Mouse (Mus musculus): ENCODE data around the gene Fgfr2.

The Fgfr2 gene

DNA sequence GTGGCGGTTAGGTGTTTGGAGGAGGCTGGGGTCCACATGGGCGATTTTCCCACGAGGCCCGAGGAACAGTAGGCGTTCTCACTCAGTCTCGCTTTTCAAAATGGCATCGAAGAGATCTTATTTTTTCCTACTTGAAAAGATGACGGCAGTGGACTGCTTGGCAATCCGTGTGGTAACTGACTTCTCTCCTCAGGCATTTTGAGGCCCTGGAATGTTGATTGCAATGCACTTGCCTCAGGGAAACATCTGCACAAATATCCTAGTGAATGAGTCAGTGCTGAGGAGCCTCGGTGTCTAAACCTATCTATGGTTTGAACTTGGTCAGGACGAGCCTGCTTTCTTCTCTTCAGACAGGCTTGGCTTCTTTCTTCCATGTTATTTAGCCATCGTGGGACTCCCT lies 2176.8 kb downstream of the Fgfr2 start:
- DNase-seq = no peak

DNA sequence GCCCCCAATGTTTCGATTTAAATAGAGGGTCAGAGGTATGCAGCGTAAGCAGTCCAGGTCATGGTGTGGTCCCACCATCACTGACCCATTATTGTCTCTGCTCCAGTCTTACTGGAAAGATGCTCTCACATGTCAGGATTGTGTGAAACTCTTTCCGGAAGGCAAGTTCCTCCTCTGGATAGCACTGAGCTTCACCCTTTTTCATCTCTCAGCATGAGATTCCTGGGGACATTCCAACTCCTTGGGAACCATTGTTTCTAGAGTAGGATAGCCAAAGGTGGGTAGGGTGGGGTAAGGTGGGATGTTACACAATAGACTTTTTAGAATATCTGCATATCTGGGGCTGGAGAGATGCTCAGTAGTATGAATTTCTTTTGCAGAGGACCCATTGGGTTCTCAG lies 2177.4 kb downstream of the Fgfr2 start:
- DNase-seq = no peak

DNA sequence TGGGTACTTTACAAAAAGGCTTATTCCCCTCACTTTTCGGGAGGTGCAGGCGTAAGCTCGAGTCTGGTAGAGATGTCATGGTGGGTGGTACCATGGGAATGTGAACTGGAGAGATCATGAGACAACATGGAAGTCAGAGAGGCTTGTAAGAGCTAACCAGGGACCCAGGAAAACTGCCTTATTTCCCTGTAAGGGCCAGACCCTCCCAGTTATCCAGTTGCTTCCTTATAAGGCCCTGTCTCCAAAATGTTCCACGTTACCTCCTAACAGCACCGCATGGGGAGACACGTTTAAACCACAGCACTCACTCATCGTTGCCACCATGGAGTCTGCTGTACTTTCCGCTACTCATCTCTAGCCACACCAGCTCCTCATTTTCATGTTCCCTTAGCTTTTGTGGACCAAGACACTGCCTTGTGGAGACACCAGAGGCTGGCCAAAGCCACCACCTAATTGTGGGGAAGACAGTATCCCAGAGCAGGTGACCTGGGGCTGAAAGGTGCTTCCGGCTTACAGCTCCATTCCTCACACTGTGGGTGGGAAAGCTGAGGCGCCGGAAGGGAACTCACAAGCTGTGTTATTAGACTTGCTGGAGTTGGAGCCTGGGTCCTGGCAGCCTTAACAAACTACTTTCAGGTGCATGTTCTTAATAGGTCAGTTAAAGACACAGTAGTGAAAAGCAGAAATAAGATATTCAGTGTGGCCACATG lies 2178.2 kb downstream of the Fgfr2 start:
- DNase-seq = no peak

DNA sequence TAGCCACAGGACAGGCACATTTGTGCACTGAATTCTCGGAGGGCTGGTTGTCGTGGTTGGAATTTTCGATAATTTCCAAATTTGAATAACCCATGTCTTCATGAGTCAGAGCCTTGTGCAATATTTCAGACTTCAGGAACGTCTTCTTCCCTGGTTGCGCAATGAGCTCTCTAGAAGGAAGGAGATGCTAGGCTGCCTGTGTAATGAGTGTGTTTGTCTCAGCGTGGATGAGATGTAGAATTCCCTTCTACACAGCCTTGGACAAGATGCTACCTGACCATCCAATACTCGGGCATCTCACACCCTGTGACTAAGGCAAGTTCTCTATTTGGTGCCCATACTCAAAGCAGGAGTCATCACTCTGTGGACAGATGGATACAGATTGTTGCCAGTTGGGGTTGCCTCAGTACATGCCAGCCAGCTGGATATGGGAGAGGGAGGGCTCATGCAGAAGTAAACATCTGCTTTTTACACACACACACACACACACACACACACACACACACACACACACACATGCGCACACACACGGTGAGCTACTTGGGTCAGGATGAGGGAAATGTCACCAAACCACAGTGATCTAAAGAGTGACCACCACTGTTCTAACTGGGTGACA lies 2179.8 kb downstream of the Fgfr2 start:
- DNase-seq = no peak

DNA sequence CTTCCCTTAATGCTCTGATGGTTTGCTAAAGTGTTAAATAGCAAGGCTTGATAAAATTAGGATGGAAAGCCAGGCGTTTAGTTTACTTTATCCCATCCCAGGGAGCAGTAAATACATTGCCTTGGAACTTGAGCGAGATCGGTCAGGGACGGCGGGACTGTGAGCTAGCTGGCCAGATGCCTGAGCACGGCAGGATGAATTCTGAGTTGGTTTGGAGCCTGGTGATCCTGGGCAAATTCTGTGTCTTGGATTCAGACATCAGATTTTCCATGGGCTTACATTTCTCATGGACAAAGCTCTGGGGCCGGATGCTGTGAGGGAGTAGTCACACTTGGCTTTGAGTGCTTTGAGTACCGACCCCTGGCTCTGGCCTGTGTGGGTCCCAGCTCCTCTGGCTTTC lies 2182.4 kb downstream of the Fgfr2 start:
- DNase-seq = no peak

DNA sequence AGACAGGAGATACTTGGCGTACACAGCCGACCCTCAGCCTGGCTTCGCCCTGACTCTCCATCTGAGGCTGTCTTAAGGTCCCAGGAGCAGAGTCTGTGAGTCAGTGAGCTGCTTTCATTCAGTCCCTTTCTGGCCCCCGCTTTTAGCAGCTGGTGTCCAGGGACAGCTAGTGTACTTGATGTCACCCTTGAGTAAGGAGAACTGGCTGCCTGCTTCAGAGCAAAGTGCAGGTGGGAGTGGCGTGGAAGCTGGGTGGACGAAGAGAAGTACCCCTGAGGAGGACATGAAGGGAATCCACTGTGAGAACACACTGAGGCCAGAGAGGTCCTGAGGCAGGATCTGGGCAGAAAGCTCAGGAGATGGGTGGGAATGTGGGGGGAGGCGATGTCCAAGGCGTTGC lies 2184.3 kb downstream of the Fgfr2 start:
- no peak for DNase-seq

DNA sequence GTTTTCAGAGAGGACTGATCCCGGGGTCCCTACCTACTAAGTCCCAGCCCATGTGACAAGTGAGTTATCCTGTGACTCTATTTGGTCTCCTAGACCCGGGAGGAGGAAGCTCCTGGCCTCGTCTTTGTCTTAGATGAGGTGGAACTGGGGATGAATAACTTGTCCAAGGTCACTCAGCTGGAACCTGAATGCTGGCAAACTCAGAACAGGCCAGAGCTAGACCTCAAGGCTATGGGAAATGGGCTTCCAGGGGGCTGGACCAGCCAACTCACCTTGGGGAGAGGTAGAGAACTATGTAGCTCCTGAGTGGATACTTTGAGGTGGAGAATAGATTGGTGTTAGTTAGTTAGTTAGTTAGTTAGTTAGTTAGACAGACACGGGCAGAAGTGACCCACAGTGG lies 2185.1 kb downstream of the Fgfr2 start:
- no peak for DNase-seq

DNA sequence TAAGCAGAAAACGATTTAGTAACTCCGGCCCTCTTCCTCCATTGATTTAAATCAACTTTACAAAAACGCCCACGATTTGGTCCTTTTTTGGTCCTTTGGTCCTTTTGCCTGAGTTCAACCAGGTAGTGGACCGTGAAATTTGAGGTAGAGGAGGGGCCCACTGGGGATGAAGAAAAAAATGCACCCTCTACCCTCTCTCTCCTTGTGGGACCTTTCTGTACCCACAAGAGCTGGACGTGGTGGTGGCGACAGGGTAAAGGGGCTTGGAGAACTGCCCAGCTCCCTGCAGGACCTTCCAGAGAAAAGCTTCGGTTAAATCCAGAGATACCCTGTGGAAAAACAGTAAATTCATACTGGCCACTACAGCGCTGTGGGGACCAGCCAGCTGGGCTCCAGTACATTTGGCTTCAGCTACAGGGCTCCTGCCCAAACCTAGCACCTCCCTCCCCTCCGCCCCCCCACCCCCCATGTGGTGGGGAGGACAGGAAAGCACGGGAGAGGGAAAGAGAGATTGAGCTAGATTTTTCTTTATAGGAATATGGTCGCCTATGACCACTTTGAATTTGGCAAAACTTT lies 2185.8 kb downstream of the Fgfr2 start:
- DNase-seq = no peak

DNA sequence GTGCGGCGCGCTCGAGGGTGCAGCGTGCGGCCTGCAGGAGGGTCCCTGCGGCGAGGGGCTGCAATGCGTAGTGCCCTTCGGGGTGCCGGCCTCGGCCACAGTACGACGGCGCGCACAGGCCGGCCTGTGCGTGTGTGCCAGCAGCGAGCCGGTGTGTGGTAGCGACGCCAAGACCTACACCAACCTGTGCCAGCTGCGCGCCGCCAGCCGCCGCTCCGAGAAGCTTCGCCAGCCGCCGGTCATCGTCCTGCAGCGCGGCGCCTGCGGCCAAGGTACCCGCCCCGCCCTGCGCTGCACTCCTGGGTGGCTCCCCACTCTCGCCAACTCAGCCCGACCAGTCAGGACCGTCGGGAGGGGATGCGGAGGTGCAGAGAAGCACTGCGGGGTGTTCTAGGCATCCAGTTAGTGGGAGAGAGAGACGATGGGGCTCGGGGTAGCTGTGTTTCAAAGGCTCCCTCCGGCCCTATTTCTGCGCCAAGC lies 2186.6 kb downstream of the Fgfr2 start:
- DNase-seq = peak; percentile 45 to 57

DNA sequence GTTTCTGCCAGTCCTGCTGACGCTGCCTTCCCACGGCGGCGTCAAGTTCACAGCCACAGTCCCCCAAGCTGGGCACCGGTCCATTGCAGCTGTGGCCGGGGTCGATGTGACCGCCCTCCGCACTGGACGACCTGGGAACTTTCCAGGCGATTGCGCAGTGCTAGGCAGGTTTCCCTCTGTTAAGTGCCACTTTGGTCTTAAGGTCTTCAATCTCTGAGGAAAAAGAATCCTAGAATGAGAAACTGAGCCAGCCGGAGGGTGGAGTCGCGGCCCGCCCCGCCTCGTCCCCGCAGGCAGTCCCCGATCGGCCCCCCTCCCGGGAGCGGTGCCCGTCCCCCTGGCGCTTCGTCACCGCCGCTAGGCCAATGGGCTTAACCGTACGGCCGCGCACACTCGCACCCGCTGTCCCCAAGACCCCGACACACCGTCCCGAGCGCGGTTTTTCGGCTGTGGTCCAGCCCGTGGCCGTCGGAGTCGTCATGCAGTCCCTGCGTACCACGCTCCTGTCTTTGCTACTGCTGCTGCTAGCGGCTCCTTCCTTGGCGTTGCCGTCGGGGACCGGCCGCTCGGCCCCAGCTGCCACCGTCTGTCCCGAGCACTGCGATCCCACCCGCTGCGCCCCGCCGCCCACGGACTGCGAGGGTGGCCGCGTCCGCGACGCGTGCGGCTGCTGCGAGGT lies 2187.2 kb downstream of the Fgfr2 start, which contains the start of gene Htra1:
Gene Htra1 (plus strand): TSS at position 319 of the 679 bp plus-strand sequence.
- peak; percentile 71 to 76 for DNase-seq

DNA sequence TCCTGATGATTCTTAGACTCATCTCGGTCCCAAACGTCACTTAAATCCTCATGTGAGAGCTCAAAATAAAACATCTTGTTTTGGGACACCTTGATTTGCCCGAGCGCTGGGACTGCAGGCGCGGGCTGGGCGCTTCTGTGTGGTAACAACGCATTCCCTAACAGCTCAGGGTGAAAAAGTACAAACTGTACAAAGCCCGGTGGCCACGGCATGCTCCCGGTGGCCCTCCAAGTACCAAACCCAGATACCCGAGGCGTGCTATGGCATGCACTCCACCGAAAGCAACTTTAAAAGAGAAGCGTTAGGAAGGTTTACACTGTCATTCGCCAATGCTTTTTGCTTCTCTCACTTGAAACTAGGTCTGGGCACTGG lies 2187.7 kb downstream of the Fgfr2 start:
- DNase-seq = no peak

DNA sequence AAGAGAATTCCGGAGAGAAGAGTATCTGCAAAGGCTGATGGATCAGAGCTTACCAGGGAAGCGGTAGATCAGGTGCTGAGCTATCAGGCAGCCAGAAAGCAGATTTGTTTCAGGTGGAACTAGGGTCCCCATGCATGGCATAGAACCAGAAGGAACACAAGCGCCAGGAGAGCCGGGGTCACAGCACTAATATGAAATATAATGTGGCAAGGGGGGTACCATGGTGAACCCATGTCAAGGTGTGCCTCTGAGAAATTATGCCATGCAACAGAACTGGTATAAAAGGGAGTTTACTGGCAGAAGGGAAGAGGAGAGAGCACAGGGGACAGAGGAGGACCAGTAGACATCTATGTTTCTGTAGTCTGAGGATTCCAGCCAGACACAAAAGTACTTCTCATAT lies 2188.5 kb downstream of the Fgfr2 start:
- no peak for DNase-seq

DNA sequence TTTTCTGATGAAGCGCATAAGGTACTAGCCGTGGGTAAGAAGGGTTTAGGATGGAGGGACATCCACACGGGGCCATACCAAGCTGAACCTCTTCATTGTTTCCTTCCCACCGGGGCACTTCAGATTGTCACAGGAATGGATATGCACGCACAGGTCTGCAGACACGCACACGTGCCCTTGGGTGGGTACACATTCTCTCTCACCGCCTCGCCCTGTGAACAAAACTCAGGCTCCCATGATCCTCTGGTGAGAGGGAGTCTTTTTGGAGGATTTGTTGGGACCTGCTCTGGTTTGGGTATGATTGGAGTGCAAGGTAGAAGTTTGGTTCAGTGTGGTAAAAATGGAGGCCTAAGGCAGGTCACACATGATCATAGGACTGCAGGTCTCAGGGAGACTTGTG lies 2190.2 kb downstream of the Fgfr2 start:
- no peak for DNase-seq

DNA sequence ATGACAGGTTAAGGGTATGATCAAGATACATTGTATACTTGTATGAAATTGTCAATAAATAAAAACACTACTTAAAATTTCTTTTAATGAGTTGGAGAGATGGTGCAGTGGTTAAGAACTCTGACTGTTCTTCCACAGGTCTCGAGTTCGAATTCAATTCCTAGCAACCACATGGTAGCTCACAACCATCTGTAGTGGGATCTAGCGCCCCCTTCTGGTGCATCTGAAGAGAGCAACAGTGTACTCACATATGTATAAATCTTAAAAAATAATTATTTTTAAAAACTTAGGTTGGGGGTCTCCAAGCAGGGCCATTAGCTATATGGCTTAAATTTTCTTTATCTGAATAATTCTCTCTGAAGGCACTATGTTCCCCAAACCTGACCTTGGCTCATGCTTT lies 2192.7 kb downstream of the Fgfr2 start:
- no peak for DNase-seq

DNA sequence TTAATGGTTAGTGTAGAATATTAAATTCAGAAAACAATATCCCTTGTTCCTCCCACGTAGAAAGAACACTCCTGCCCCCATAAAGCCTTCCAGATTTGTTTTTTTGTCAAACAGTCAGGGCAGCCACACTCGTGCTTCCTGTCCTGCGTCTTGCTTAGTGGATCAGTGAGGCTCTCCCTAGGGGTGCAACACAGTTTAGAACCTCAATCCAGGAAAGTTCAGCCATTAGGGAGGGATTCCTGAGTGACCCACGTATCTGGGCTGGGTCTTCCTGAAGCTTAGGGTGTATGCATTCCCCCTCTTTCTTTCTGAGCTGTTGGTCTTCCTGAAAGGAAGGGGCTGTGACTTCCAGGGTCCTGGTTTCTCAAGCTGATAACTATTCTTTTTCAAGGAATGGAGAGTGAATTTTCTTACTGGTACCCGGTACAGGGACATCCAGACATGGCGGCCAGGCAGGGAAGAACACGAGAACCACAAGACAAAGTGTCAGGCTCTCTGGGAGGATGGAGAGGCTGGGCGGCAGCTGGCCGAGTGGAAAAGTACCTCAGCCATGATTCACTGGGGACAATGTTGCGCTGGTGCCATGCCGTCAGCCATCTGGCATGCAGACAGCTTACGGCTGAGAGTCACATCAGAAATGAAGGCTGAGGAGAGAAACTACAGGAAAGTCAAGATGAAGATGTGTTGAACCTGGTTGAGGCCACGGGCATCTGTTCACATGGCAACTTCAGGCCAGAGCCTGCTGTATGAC lies 2200.0 kb downstream of the Fgfr2 start:
- no peak for DNase-seq

DNA sequence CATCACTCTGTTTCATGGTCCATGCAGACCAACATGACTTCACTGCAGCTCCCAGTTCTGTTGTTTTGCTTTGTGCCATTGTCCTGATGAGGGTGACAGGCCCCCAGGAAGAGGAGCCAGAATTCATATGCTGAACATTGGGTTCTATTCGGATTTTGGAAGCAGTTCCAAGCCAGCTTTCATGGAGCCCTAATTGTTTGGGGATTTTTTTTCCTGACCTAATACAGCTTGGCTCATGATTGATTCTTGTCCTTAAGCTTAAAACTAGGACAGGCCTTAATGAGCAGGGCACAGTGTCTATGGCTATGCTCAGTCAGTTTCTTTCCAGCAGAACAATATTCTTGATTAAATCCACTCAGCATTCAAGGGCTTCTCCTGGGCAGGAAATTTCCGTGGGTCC lies 2204.9 kb downstream of the Fgfr2 start:
- no peak for DNase-seq

DNA sequence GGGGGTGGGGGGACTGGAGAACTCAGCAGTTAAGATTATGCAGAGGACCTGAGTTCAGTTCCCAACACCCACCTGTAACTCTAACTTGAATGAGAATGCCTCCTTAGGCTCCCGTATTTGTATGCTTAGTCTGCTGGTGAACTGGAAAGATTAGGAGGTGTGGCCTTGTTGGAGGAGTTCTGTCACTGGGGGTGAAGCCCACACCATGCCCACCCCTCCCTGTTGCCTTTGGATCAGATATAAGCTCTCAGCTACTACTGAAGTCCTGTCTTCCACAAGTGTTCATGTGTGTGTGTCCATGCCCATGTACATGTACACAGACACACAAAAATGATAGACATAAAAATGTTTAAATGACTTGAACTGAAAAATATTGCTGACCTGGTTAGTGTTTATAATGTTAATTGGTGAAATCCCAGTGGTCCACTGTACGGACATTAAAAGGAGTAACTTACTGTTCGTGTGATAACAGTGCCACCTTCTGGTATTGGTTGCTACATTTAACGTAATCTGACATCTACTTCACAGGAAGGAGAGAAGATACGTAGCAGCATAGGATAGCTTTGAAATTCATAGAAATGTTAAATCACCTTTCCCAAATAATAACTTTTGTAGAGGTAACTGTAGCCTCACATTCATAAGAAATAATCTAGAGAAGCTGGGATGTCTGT lies 2208.3 kb downstream of the Fgfr2 start:
- no peak for DNase-seq

DNA sequence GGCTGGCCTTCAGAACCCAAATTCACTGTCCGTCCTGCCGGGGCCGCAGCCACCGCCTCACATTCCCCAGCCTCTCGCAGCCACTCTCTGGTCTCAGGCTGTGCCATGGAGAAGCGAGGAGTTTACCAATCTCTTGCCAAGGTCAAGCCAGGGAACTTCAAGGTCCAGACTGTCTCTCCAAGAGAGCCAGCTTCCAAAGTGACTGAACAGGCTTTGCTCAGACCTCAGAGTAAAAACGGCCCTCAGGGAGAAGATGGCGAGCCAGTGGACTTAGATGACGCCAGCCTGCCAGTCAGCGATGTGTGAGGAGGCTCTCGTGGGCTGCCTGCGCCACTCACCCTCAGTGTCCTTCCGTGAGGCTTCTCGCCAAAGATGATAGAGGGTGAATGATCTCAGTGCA lies 2212.3 kb downstream of the Fgfr2 start:
- no peak for DNase-seq

DNA sequence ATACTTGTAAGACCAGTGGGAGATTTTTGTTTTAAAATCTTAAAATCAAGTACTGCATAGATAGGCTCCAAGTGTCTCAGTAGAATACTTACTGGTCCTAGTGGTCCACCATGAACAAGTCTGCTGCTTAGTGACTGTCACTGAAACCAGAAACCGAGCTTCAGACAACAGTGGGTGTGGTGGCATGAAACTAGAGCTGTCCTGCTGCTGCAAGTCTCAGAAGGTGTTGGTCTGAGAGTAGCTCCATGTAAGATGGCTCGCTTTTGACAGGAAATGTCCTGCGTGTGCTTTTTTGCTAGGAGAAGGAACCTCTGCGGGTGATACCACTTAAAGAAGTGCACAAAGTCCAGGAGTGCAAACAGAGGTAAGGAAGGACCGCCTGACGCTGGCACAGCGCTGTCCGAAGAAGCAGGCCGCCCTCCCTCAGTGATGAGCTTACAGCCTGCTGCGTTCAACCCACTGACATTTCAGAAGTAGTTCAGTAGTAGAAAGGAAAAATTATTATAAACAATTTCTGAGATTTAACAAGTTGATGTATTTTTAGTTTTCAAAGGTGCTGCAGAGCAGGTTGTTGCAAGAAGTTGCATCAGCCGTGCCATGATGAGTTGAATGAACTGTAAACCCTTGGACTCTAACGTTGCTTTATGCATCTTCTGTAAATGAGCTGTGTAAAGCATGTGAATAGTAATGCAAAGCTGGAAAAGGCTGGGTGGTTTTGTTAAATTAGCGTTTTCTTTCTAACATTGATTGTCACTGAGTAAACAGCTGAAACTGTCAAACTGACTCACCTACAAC lies 2218.4 kb downstream of the Fgfr2 start:
- no peak for DNase-seq

DNA sequence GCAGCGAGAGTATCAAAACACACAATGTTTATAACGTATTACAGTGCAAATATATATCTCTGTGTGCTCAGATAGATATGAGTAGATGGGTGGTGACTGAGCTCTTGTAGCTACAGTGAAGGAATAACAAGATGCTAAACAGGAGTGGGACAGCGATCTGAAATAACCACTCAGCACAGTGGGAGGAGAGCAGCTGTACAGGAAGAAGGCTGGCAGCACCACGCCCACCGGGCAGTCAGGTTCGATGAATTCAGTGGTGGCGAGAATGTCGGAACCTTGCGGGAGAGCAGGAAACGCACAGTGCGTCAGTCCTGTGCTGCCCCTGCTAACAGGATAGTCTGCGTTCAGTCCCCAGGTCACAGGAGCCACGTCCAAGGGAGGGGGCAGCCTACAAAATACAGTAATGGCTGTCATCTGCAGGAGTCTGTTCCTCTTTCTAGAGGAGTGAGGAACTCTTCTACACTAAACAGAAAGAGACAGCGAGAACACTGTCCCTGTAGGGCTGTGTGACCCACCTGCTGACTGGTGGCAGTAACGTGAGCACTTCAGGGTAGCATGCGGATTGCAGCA lies 2219.6 kb downstream of the Fgfr2 start:
- no peak for DNase-seq

DNA sequence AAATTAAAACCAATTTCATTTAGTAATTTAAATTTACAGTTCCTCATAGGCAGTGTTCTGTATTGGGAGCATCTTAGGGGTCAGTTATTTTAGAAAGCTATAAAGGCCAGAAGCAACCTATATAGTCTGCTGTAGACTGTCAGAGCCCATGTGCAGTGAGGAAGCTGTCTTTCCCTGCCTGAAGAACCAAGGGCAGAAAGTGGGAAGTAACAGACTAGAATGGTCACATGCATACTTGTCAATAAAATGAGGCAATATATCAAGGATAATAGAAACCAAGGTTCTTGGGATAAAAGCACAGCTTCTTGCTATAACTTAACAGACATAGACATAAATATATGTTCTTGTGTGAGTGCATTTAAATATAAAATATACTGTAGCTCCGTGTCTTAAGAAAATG lies 2220.2 kb downstream of the Fgfr2 start:
- DNase-seq = no peak
